Mouse (Mus musculus) effector memory CD4-positive, alpha-beta T cell, adult 7 months (primary cell): ENCODE measurements around the gene Clic4. TPM values are rescaled to one million over a fixed set of nuclear protein-coding genes. Genes with fewer than 3 reads are reported as not detected.

Experiments used
- polyA plus RNA-seq: library from polyadenylated mRNA; unstranded; fragments of 100-300 nt; shearing (Covaris generic); gene quantifications from one replicate; pipeline ENCODE4 v1.2.1, GENCODE M21; 2017

The Clic4 gene
- 69.0 TPM for polyA plus RNA-seq

DNA sequence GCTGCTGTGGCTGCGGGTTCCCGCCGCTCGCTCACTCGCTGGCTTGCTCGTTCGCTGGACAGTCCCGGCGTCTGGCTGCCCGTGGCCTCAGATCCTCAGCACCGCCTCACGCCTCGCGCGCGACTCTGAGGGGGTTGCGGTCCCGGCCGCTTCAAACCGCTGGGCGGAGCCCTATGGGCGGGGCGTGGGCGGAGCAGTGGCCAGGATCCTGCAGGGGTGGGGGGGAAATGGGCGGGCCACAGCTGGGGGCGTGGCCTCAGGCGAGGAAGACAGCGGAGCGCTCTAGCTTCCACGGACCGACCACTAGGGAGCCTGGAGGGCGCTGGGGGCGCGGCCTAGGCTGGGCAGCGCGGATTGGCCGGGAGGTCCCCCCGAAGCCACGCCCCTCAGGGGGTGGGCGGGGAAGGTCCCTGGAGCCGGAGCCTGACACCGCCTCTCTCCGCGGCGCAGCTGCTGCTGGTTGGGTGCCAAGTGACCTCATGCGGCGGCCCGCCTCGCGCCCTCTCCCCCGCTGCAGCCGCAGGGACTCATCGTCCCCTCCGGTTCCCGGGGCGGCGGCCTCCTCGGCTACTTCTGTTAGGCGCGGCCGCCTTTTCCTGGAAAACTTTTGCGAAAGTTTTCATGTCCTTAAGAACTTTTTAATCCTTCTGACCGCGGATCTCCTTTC is at the start of gene Clic4:
Gene Clic4, minus strand, starts transcription at position 175 of the 667 bp plus-strand sequence.

Other genes starting within 250 kb of the Clic4 start
- gene Runx3, start 152.2 kb downstream of the Clic4 start, polyA plus RNA-seq: 89.6 TPM
- 219 TPM for gene Srrm1, start 80.5 kb upstream of the Clic4 start, polyA plus RNA-seq
- 0.69 TPM for gene Ncmap, start 125.4 kb upstream of the Clic4 start, polyA plus RNA-seq
- 14.1 TPM for gene Rcan3, start 161.0 kb upstream of the Clic4 start, polyA plus RNA-seq
- gene Stpg1, start 222.0 kb upstream of the Clic4 start, polyA plus RNA-seq: 0.26 TPM
- 26.8 TPM for gene Nipal3, start 222.2 kb upstream of the Clic4 start, polyA plus RNA-seq